Mouse (Mus musculus) stomach, postnatal 0 days (tissue): ENCODE measurements at regions not wholly inside any gene's neighbourhood (a gene's known extent, or its start where the extent isn't known, plus 50 kb on each side); places are given as distances from the start of the nearest gene placed in this dataset.
A peak's percentile ranks its signal among the peaks of the same experiment; 100 is the strongest.

Experiments used
- ATAC-seq: fragments of 200-750 bp; cut with Nextera tagmentation; 2 replicates; pipeline ENCODE4 v1.8.0; 2017; ENCODE audit not compliant: low FRiP score, low TSS enrichment
- DNase-seq: peaks from one replicate; pipeline ENCODE4 v3.0.0-alpha.2; 2016; ENCODE audit warnings: low spot score
- H3K27ac ChIP-seq: fragments of 300-500 bp; sonication (generic); replicated peaks from 2 replicates; pipeline ENCODE4 v1.5.1; 2014; ENCODE audit warnings: mild to moderate bottlenecking, control low read depth
- H3K27me3 ChIP-seq: fragments of 300-500 bp; sonication (generic); 2 replicates; pipeline ENCODE4 v1.6.1; 2014; ENCODE audit warnings: low read length; ENCODE audit not compliant: control insufficient read depth, insufficient read depth
- H3K36me3 ChIP-seq: fragments of 300-500 bp; sonication (generic); 2 replicates; pipeline ENCODE4 v1.6.1; 2014; ENCODE audit warnings: low read length, mixed read lengths; ENCODE audit not compliant: control insufficient read depth, insufficient read depth
- H3K4me1 ChIP-seq: fragments of 300-500 bp; sonication (generic); replicated peaks from 2 replicates; pipeline ENCODE4 v1.6.1; 2014; ENCODE audit warnings: antibody characterized with exemption; ENCODE audit not compliant: control insufficient read depth, insufficient read depth
- H3K4me2 ChIP-seq: fragments of 300-500 bp; sonication (generic); replicated peaks from 2 replicates; pipeline ENCODE4 v1.6.1; 2014; ENCODE audit warnings: low read depth, mild to moderate bottlenecking, control low read depth, moderate library complexity
- H3K4me3 ChIP-seq: fragments of 300-500 bp; sonication (generic); 2 replicates; pipeline ENCODE4 v1.5.1; 2014; ENCODE audit warnings: low read depth, low read length, control low read depth
- H3K9ac ChIP-seq: fragments of 300-500 bp; sonication (generic); 2 replicates; pipeline ENCODE4 v1.6.1; 2014; ENCODE audit warnings: mild to moderate bottlenecking, low read length, control low read depth, mixed read lengths
- H3K9me3 ChIP-seq: fragments of 300-500 bp; sonication (generic); 2 replicates; pipeline ENCODE4 v1.6.1; 2016; ENCODE audit warnings: low read length; ENCODE audit not compliant: control insufficient read depth
- CTCF ChIP-seq: IDR thresholded peaks from 2 replicates; pipeline ENCODE4 v1.5.1; 2016; ENCODE audit warnings: antibody characterized with exemption, low read depth, mild to moderate bottlenecking, moderate library complexity
- EP300 ChIP-seq: optimal IDR thresholded peaks from 2 replicates; pipeline ENCODE3; 2016; ENCODE audit warnings: antibody characterized with exemption
- WGBS: fragments of 180-500 bp; shearing (Covaris S2); extraction: QIAGEN DNeasy Blood & Tissue Kit; methylation state at CpG from one replicate; pipeline ENCODE4 v1.1.7; 2014; 5-methylcytosine and 5-hydroxymethylcytosine counted together

- H3K4me1 ChIP-seq = no peaks in the 10 kb centered on the region
- H3K9me3 ChIP-seq = no peaks in the 10 kb centered on the region
- no peak overlapping the region for H3K27ac ChIP-seq
- no peak for DNase-seq
- H3K4me2 ChIP-seq = no peak overlapping the region
- H3K27me3 ChIP-seq = no peaks in the 10 kb centered on the region
- TF ChIP-seq CTCF = no peak
- no peak for TF ChIP-seq EP300
- no peak overlapping the region for H3K4me3 ChIP-seq
- H3K36me3 ChIP-seq = no peaks in the 10 kb centered on the region
- WGBS = 63% methylated on average over 10 of the region's 10 CpGs
- no peak for ATAC-seq
- H3K9ac ChIP-seq = no peak overlapping the region
Measured at GRCm38 (mm10) chr8:10869866-10870265, 138.4 kb downstream of the Irs2 start.

- WGBS = 35% methylated on average over 7 of the region's 7 CpGs
- Histone ChIP-seq H3K36me3 (no peaks in the 10 kb centered on the region), H3K4me2 (no peak overlapping the region), H3K9ac (no peak overlapping the region), H3K27ac (no peak overlapping the region), H3K4me1 (no peaks in the 10 kb centered on the region), H3K27me3 (no peaks in the 10 kb centered on the region), H3K4me3 (no peak overlapping the region), H3K9me3 (no peaks in the 10 kb centered on the region)
- TF ChIP-seq CTCF = no peak
- TF ChIP-seq EP300 = no peak
- DNase-seq (no peak), ATAC-seq (no peak; the same call in 1 of the 2 replicates)
Measured at GRCm38 (mm10) chr8:10866696-10867395, 141.4 kb downstream of the Irs2 start.

GRCm38 (mm10) chr8:10865941-10866513, 142.2 kb downstream of the Irs2 start:
- ATAC-seq = peak; percentile 24
- no peak for DNase-seq
- H3K9me3 ChIP-seq = no peaks in the 10 kb centered on the region
- TF ChIP-seq CTCF = no peak
- TF ChIP-seq EP300 = no peak
- H3K27me3 ChIP-seq = no peaks in the 10 kb centered on the region
- H3K9ac ChIP-seq = no peak overlapping the region
- H3K4me1 ChIP-seq = no peaks in the 10 kb centered on the region
- 44% methylated on average over 11 of the region's 11 CpGs for WGBS
- H3K27ac ChIP-seq = no peak overlapping the region
- no peak overlapping the region for H3K4me2 ChIP-seq
- H3K4me3 ChIP-seq = no peak overlapping the region
- no peaks in the 10 kb centered on the region for H3K36me3 ChIP-seq

- Histone ChIP-seq H3K4me2 (no peak overlapping the region), H3K9ac (no peak overlapping the region), H3K9me3 (no peaks in the 10 kb centered on the region), H3K36me3 (no peaks in the 10 kb centered on the region), H3K4me3 (no peak overlapping the region), H3K4me1 (no peaks in the 10 kb centered on the region), H3K27me3 (no peaks in the 10 kb centered on the region), H3K27ac (no peak overlapping the region)
- ATAC-seq (no peak), DNase-seq (no peak)
- TF ChIP-seq EP300 (no peak), CTCF (no peak)
- 24% methylated on average over 8 of the region's 8 CpGs for whole genome bisulfite sequencing
Measured at GRCm38 (mm10) chr8:10865415-10865821, 142.8 kb downstream of the Irs2 start.

GRCm38 (mm10) chr8:10862442-10862841, 145.8 kb downstream of the Irs2 start:
- H3K9ac ChIP-seq = no peak overlapping the region
- no peak for TF ChIP-seq CTCF
- TF ChIP-seq EP300 = no peak
- no peaks in the 10 kb centered on the region for H3K27me3 ChIP-seq
- no peaks in the 10 kb centered on the region for H3K4me1 ChIP-seq
- H3K36me3 ChIP-seq = no peaks in the 10 kb centered on the region
- no peak overlapping the region for H3K27ac ChIP-seq
- no peaks in the 10 kb centered on the region for H3K9me3 ChIP-seq
- DNase-seq (peak; percentile 51), ATAC-seq (no peak)
- WGBS = 59% methylated on average over 13 of the region's 13 CpGs
- H3K4me3 ChIP-seq = no peak overlapping the region
- H3K4me2 ChIP-seq = no peak overlapping the region

GRCm38 (mm10) chr8:10860810-10861209, 147.4 kb downstream of the Irs2 start:
- Histone ChIP-seq H3K4me1 (no peaks in the 10 kb centered on the region), H3K9ac (no peak overlapping the region), H3K4me3 (no peak overlapping the region), H3K27me3 (no peaks in the 10 kb centered on the region), H3K36me3 (no peaks in the 10 kb centered on the region), H3K9me3 (no peaks in the 10 kb centered on the region), H3K4me2 (no peak overlapping the region), H3K27ac (no peak overlapping the region)
- no peak for DNase-seq
- ATAC-seq = no peak
- WGBS = 58% methylated on average over 4 of the region's 4 CpGs
- TF ChIP-seq CTCF (no peak), EP300 (no peak)
